Mouse (Mus musculus): ENCODE measurements around the gene Pnkp. TPM values are rescaled to one million over a fixed set of nuclear protein-coding genes. Genes with fewer than 3 reads are reported as not detected.

Pnkp gene
- total RNA-seq, 2 experiments from 2014 or later = 33.1 to 36.3 TPM

DNA sequence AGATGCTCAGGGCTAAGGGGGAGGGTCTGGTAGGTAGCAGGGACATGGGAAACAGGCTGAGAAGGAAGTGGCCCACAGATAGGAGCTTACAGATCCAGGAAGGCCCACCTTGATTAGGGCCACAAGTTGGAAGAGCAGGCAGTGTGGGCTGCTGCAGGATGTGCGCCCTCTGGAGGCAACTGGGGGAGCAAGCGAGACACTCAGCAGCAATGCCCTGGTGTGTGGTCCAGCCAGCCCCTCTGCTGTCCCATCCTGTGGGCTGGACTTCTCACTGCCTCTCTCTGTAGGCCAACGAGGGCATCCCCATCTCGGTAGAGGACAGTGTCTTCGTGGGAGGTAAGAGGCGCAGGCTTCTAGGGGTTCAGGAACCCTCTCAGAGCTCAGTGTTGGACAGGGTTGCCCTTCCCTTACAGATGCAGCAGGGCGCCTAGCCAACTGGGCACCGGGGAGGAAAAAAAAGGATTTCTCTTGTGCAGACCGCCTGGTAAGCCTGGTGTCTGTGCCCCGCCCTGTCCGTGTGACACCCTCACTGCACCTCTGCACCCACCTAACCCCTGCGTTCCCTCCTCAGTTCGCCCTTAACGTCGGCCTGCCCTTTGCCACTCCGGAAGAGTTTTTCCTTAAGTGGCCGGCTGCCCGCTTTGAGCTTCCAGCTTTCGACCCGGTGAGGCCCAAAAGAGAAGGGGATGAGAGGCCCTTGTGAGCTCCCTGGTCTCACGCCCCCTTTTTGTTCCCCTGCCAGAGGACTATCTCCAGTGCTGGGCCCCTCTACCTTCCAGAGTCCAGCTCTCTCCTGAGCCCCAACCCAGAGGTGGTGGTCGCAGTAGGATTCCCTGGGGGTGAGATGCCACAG is 3.9 kb downstream of the Pnkp start:
- Histone ChIP-seq H3K4me3 (no peak overlapping the region; the same call in 1 of the 2 replicates), H3K27ac (peak overlapping the region; percentile 57; the same call in 1 of the 2 replicates)
- DNase-seq (ENCODE audit: low spot score in 2 of 2) = peak; percentile 53 to 66
- peak; percentile 95 for TF ChIP-seq CTCF (conservative IDR thresholded peaks at IDR 0.05)

GRCm38 (mm10) chr7:44861429-44861816 is 4.5 kb downstream of the Pnkp start:
- Histone ChIP-seq H3K4me3 (no peak overlapping the region), H3K27ac (peak overlapping the region; percentile 57; the same call in 1 of the 2 replicates)
- no peak for TF ChIP-seq CTCF (conservative IDR thresholded peaks at IDR 0.05)
- DNase-seq (ENCODE audit: low spot score in 2 of 2) = no peak

GRCm38 (mm10) chr7:44862434-44862833 is 5.5 kb downstream of the Pnkp start:
- no peak for TF ChIP-seq CTCF (conservative IDR thresholded peaks at IDR 0.05)
- Histone ChIP-seq H3K27ac (peak overlapping the region; percentile 61; the same call in 1 of the 2 replicates), H3K4me3 (no peak overlapping the region)
- no peak for DNase-seq (ENCODE audit: low spot score in 2 of 2)

- TF ChIP-seq CTCF (conservative IDR thresholded peaks at IDR 0.05) = no peak
- DNase-seq (ENCODE audit: low spot score in 2 of 2) = no peak
- H3K4me3 ChIP-seq = no peak overlapping the region
- peak overlapping the region; percentile 61; the same call in 1 of the 2 replicates for H3K27ac ChIP-seq
Measured at GRCm38 (mm10) chr7:44863210-44863609, 6.3 kb downstream of the Pnkp start.

DNA sequence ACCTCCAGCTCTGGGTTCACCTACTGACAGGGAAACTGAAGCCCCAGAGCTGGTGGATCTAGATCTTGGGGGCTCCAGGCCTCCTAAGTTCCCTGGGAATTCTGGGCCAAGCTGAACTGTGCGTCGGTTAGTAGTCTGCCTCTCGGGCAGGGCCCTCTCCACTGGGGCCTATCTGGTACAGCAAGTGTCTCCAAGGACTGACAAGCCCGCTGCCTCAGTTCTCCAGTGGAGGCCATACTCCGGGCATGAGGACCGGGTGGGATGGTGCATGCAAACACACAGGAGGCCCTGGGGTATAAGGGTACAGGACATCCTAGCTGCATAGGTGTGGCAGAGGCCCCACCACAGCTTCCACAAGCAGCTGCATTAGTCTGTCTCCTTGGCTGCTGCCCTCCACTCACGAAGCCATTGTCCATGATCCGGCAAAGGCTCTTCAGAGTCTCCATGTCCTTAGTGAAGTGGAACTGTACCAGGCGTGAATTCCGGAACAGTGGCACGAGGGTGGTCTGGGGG is 7.1 kb downstream of the Pnkp start:
- no peak overlapping the region for H3K4me3 ChIP-seq
- DNase-seq (ENCODE audit: low spot score in 2 of 2) = no peak
- TF ChIP-seq CTCF (conservative IDR thresholded peaks at IDR 0.05) = no peak
- H3K27ac ChIP-seq = peak overlapping the region; percentile 99; the same call in 1 of the 2 replicates

DNA sequence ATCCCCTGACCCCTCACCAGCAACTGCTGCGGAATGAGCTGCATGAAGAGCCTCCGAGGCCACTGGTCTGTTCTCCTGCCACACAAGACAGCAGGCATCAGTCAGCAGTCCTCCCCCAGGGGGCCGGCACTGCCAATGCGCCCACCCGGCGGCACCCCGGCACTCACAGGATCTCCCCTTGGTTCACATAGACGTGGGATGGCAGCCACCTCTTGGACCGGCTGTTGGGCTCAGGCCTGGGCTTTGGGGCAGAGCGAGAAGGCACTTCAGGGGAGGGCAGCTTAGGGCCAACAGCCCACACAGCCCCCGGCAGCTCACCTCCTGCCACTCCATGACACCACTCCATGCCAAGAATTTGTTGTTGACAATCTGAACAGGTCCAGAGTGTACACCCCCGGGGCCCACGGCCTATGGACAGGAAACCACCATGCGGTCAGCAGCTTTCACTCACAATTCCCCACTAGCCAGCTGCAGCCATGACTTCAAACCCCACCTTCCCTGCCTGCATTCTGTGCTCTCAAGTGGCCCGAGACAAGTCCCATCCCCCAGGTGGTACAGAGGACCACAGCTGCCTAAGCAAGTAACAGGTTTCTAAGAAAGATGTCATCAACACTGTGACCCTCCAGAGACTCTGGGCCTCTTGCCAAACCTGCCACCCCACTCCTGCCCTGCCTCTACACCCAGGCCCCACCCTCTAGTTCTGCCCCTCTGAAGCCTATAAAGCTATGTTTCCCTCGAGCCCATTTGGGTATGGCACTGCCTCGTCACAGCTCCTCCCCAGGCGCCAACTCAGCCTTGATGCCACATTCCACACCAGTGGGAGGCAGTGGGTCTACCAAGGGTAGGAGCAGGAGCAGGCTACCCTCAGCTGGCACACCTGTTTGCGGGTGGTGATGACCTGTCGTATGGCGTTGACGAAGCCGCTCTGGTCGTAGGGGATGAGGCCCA is 7.9 kb downstream of the Pnkp start:
- DNase-seq (ENCODE audit: low spot score in 2 of 2) = no peak
- Histone ChIP-seq H3K27ac (peak overlapping the region; percentile 99), H3K4me3 (no peak overlapping the region)
- TF ChIP-seq CTCF (conservative IDR thresholded peaks at IDR 0.05) = no peak

GRCm38 (mm10) chr7:44866276-44867009 is 9.5 kb downstream of the Pnkp start:
- TF ChIP-seq CTCF (conservative IDR thresholded peaks at IDR 0.05) = peak; percentile 18; the same call in 1 of the 2 replicates
- Histone ChIP-seq H3K27ac (peak overlapping the region; percentile 99), H3K4me3 (peak overlapping the region; percentile 75; the same call in 1 of the 2 replicates)
- no peak for DNase-seq (ENCODE audit: low spot score in 2 of 2)

DNA sequence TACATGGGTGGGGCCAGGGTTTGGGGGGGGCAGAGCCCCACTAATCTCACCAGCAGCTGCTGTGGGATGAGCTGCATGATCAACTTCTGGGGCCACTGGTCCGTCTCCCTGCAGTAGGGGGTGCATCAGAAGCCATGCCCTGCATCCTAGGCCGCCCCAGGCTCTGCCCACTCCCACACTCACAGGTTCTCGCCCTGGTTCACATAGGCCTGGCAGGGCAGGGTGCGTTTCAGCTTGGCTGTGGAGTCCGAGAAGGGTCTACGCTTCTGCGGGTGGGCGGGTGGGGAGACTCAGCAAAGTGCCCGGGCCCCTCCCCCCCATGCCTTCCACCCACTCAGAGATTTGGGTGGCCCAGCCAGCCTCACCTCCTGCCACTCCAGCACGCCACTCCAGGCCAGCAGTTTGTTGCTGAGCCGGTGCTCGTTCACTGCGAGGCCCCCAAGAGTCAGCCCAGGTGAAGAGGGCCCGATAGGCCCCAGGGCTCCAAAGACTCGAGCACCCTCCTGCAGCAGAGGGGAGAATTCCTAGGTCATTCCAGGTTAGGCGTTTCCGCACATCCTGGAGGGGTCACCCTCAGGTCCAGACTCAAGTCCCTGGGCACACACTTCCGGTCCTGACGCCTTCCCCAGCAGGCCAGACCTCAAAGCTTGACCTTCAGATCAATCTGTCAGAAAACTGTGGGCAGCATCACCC is 10.2 kb downstream of the Pnkp start:
- Histone ChIP-seq H3K27ac (peak overlapping the region; percentile 99), H3K4me3 (peak overlapping the region; percentile 75)
- DNase-seq (ENCODE audit: low spot score in 2 of 2) = no peak
- TF ChIP-seq CTCF (conservative IDR thresholded peaks at IDR 0.05) = no peak

DNA sequence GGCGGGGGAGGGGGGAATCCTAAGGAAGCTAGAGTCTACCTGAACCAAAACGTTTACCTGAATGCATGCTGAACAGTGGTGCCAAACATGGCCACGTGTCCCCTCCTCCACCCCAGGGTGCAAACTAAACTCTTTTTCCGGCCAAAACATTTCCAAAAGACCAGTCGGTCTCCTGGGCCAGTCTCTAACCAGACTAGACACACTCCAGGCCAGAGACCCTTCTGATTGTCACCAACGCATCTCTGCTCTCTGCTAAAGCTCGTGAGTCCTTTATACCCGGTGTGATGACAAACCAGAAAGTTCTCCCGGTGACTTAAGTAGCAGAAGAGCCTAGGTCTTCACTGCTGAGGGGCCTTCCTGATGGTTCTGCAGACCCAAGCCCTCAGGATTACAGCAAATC is 10.9 kb downstream of the Pnkp start:
- Histone ChIP-seq H3K4me3 (peak overlapping the region; percentile 75), H3K27ac (peak overlapping the region; percentile 99; the same call in 1 of the 2 replicates)
- TF ChIP-seq CTCF (conservative IDR thresholded peaks at IDR 0.05) = no peak
- DNase-seq (ENCODE audit: low spot score in 2 of 2) = no peak

- Histone ChIP-seq H3K27ac (peak overlapping the region; percentile 99), H3K4me3 (peak overlapping the region; percentile 75)
- TF ChIP-seq CTCF (conservative IDR thresholded peaks at IDR 0.05) = no peak
- DNase-seq (ENCODE audit: low spot score in 2 of 2) = no peak
Measured at GRCm38 (mm10) chr7:44868465-44868864, 11.5 kb downstream of the Pnkp start.

DNA sequence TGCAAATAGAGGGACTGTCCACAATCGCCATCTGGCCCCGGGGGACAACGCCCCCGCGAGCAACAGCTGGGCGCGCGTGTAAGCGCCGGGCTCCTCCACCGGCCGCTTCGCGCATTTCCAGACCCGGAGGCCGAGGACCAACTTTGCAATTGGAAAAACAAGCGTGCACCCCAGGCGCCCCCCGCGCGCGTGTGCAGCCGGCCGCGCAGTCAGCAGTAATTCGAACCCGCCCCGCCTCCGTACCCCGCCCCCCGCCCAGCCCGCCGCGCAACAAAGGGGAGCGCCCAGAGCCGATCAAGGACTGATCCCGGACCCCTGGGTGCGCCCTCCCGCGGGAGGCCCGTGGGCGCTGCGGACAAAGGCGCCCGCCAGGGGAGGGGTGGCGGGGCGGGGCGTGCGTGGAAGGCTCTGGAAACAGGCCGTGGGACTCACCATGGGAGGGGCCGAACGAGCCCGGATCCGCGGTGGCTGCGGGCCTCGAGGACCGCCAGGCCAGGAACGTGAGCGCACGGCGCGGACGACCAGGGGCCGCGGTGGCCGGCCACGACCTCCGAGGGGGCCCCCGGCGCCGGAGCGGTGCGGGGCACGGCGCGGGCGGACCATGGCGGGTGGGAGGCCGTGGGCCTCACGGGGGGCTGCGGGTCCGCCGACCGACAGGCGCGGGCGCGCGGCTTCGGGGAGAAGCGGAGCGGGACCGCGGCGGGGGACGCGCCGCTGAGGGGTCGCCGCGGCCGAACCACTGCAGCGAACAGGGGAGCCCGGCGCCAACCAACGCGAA is 12.2 kb downstream of the Pnkp start:
- no peak for DNase-seq (ENCODE audit: low spot score in 2 of 2)
- Histone ChIP-seq H3K4me3 (peak overlapping the region; percentile 75), H3K27ac (peak overlapping the region; percentile 99)
- TF ChIP-seq CTCF (conservative IDR thresholded peaks at IDR 0.05) = peak; percentile 21; the same call in 1 of the 2 replicates

Measured in layer of hippocampus, adult 2 months (tissue).